Mouse (Mus musculus) layer of hippocampus, postnatal 36 days (tissue): Measurements from ENCODE around the gene Ier3. TPM values are rescaled to one million over a fixed set of nuclear protein-coding genes. Genes with fewer than 3 reads are reported as not detected.
"Not testable (repeated sequence)": the region's sequence is repeated elsewhere in the genome, so short reads cannot be mapped to it uniquely, and the experiment has no call there.

ENCODE experiments used
- DNase-seq, 2 experiments: peaks; one replicate each; pipeline ENCODE4 v3.0.0; 2022
- total RNA-seq, 2 experiments: library from RNA; stranded (reverse); gene quantifications; 2 replicates each; pipeline ENCODE4 v1.2.3; 2021

Ier3 gene
- total RNA-seq, 2 experiments from 2014 or later: 4.2 to 6.5 TPM

- peak; percentile 78 to 82 for DNase-seq
Observed at GRCm38 (mm10) chr17:35836991-35837422, 15.5 kb downstream of the Ier3 start.

- peak in 1 of 2 experiments; percentile 50 for DNase-seq
Observed at GRCm38 (mm10) chr17:35837487-35837886, 16.0 kb downstream of the Ier3 start.

DNA sequence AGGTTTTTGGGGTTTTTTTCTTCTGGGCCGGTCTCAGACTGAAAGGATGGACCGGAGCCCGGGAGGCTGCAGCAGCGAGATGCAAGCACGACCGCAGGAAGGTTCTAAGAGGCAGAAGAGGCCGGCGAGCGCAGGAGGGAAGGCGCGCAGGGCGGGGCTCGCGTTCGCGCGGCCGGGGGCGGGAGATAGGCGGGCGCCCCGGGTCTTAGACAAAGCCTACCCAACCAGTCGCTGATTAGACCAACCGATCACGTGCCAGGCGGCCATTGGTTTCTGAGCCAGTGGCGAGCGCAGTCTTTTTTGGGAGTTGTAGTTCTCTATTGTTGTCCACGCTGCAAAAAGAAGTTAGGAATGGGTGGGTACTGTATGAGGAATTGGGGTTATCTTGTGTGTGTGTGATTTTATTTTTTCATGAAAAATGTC lies 16.6 kb downstream of the Ier3 start, which contains the start of gene Tubb5:
Tubb5 (minus strand) TSS at position 185 of the 423 bp plus-strand sequence.
- DNase-seq: peak; percentile 96

GRCm38 (mm10) chr17:35838570-35838969 lies 17.1 kb downstream of the Ier3 start:
- DNase-seq: no peak

DNA sequence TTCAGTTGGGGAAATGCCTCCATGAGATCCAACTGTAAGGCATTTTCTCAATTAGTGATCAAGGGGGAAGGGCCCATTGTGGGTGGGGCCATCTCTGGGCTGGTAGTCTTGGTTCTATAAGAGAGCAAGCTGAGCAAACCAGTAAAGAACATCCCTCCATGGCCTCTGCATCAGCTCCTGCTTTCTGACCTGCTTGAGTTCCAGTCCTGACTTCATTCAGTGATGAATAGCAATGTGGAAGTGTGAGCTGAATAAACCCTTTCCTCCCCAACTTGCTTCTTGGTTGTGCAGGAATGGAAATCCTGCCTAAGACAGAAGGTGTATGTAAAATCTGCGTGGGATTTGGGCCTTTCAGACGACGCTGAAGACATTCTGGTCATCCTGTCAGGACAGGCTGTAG lies 17.5 kb downstream of the Ier3 start:
- not testable (repeated sequence) for DNase-seq

GRCm38 (mm10) chr17:35840561-35840960 lies 19.1 kb downstream of the Ier3 start:
- no peak for DNase-seq

DNA sequence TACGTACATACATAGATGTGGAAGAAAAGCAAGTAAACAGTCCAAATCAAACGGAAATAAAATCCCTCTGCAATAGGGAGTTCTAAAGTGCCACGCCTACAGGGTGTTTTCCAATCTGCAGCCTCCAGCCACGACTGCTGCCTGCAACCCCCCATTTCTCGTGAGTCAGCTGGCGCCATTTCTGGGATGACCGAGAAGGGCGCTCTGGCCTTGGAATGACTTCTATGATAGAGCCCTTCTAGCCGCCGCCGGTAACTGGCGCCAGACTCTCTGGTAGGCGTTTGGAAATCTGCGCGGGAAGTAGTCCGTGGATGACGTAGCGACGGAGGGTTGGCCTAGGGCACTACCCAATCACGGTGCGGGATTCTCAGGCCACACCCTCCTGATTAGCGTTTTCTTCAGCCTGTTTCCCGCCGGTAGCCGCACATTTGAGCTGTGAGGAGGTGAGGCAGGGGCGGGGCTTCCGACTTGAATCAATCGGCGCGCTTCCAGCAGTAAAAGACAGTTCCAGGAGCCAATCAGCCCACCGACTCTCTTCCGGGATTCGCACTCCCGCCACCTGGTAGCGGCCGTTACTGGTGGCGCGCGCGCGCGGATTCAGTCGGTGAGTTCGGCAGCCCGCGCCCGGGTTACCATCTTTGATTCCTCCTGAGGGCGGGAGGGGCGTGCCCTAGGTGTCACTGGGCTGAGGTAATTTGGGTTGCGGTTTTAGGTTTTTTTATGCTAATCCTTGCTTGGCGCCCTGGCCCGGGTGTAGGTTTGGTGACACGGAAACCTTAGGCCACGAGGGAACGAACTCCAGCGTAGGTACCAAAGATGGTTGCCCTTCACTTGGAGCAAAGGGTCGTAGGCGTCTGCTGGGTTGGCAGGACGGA lies 19.8 kb downstream of the Ier3 start, which contains the start of gene Mdc1:
Mdc1 (plus strand) TSS at position 440 of the 875 bp plus-strand sequence.
- DNase-seq: peak; percentile 100

DNA sequence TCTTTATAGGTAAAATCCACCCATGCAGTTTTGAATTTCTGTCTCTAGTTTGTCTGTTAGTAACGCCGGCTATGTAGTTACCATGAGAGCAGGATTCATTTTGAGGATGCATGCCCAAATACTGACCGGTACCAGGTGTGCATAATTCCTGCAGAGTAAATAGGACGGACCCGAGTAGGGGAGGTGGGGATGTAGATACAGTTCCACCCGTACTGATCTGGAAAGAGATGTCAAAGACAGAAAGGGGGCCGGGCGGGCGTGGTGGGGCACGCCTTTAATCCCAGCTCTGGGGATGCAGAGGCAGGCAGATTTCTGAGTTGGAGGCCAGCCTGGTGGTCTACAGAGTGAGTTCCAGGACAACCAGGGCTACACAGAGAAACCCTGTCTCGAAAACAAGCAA lies 20.5 kb downstream of the Ier3 start:
- no peak for DNase-seq

DNA sequence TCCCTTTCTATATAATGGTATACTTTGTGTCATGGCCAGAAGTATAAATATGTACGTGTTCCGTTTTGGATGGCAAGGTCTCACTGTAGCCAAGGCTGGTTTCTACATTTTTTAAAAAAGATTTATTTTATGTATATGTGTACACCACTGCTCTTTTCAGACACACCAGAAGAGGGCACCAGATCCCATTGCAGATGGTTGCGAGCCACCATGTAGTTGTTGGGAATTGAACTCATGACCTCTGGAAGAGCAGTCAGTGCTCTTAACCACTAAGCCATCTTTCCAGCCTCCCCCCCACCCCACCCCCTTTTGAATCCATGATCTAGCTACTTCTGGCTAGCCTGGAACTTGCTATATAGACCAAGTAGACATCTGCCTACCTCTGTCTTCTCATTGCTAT lies 22.0 kb downstream of the Ier3 start:
- no peak for DNase-seq

DNA sequence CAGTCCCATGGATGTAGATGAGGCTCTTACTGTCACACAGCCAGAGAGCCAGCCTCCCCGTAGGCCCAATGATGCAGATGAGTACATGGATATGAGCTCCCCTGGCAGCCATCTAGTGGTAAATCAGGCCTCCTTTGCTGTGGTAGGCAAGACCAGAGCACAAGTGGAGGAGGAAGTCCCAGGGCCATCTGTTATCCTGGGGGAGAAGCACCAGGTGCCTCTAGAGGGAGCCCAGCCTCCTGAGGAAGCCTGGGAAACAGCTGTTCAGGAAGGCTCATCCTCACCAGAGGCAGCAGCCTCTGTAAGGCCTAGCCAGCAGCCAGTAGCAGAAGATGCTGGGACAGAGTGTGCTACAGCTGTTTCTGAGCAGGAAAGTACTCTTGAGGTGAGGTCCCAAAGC lies 26.6 kb downstream of the Ier3 start:
- no peak for DNase-seq

DNA sequence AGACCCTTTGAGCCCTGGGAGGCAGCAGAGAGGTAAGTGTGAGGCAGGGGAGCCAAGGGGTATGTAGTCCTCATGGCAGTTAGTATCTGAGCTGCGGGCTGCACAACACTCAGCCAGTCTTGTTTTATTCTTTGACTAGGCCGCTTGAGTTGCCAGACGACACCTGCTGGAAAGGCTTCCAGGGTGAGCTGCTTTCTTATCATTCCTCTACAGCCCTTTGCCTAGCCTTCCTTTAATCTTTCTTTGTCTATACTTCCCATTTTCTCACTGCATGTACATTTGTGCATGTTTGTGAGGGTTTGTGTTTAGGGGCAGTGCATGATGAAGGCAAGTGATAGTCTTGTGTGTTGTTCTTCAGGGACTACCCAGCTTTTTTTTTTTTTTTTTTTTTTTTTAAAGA lies 29.5 kb downstream of the Ier3 start:
- no peak for DNase-seq

- no peak for DNase-seq
Observed at GRCm38 (mm10) chr17:35859371-35859770, 37.9 kb downstream of the Ier3 start.

- DNase-seq: no peak
Observed at GRCm38 (mm10) chr17:35859835-35860234, 38.4 kb downstream of the Ier3 start.

DNA sequence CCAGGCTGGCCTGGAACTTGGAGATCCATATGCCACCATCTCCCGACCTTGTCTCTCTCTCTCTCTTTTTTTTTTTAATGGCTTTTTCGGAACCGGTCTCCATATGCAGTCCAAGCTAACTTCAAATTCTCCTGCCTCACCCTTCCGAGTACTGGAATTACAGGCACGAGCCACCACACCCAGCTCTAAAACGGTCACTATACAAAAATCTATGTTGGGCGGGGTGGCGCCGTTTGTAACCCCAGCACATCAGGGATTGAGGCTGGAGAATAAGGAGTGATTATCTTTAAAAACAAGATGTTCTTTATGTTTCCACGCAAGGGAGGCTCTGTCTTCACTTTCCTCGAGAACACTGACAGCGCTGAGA lies 39.3 kb downstream of the Ier3 start:
- DNase-seq: no peak

- peak; percentile 92 to 93 for DNase-seq
Observed at GRCm38 (mm10) chr17:35861198-35861857, 39.8 kb downstream of the Ier3 start, which contains the start of gene Nrm. Nrm (plus strand) TSS chr17:35861318.

- DNase-seq: no peak
Observed at GRCm38 (mm10) chr17:35864832-35865353, 43.4 kb downstream of the Ier3 start.

- no peak for DNase-seq
Observed at GRCm38 (mm10) chr17:35865481-35866280, 44.2 kb downstream of the Ier3 start, which contains the start of gene Ppp1r18. Ppp1r18 (plus strand) TSS chr17:35865593.

GRCm38 (mm10) chr17:35866281-35866831 lies 44.9 kb downstream of the Ier3 start:
- no peak for DNase-seq

DNA sequence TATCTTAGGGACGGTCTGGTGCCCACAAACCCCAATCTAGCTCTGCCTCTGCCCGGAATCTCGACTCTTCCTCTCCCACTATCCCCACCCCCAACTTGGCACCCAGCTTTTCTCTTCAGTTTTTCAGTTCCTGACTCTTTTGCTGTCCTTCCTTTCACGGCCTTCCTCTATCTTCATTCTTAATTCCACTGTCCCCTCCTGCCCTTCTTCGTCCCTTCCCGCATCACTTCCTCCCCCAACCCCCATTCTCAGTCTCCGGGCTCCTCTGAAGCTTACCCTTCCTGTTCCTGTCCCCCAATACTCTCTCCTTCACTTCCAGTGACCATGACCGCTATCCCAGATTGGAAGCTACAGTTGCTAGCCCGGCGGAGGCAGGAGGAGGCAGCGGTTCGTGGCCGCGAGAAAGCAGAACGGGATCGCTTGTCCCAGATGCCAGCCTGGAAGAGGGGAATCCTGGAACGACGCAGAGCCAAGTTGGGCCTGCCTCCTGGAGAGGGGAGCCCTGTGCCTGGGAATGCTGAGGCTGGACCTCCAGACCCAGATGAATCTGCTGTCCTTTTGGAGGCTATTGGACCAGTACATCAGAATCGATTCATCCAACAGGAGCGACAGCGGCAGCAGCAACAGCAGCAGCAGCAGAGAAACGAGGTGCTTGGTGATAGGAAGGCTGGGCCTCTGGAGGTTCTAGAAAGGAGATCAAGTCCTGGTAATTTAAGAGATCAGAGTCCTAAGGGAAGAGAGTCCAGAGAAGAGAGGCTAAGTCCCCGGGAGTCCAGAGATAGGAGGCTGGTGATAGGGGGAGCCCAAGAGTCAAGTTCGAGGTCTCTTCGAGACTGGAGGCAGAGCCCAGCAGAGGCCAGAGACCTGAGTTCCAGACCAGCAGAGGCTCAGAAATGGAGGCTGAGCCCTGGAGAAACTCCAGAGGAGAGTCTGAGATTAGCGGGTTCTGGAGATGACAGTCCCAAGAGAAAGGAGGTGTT lies 45.7 kb downstream of the Ier3 start:
- DNase-seq: no peak

- DNase-seq: no peak
Observed at GRCm38 (mm10) chr17:35868165-35868820, 46.8 kb downstream of the Ier3 start.
